Mouse (Mus musculus) 416B (cell line): ENCODE measurements at regions not wholly inside any gene's neighbourhood (a gene's known extent, or its start where the extent isn't known, plus 50 kb on each side); places are given as distances from the start of the nearest gene placed in this dataset.

Source experiments
- DNase-seq: peaks from one replicate; pipeline ENCODE4 v3.0.0; 2011; ENCODE audit warnings: low read depth

- DNase-seq, result no peak
These were observed 168.7 kb downstream of the Zfp36l1 start for GRCm38 (mm10) chr12:79944090-79944489.

DNA sequence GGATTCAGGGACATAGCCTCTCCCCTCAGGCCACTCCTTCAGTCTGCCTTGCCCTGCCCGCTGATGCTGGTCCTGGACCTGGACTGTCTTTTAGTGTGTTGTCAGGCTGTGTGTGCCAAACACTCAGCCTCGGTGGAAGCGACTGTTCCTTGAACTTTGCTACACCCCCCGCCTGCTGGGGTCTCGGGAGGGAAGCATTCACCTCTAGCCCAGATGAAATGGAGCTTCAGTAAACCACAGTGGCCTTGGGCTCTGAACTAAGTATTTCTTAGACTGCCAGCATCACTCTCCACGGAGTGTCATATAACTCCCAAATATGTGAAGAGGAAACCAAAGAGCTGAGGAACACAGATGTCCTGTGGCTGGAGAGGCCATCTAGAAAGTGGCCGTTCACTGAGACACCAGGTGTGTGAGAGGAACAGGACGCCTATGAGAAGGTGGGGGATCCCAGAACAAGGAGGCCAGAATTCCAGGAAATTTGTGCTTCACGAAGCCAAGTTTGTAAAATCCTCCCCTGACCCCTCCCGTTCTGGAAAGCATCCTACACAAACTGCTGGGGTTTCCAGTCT, 170.2 kb downstream of the Zfp36l1 start:
- no peak for DNase-seq

- no peak for DNase-seq
These were observed 171.0 kb downstream of the Zfp36l1 start for GRCm38 (mm10) chr12:79941828-79942227.

DNA sequence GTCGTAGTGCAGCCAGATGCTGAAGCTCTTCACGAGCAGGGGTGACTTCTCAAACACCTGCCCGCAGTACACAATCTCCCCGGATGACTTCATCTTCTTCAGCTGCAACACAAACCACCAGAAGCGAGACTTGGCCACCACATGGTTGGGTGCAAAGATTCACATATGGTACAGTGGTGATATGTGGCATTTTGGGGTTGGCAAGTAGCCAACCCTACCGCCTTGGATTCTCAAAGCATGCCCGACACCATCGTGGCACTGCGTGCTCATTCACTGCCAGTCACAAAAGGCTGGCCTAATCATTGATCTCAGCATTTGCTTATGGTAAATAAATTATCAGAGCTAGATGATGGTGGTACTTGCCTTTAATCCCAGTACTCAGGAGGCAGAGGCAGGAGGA, 173.4 kb downstream of the Zfp36l1 start:
- DNase-seq, result peak; percentile 14

DNA sequence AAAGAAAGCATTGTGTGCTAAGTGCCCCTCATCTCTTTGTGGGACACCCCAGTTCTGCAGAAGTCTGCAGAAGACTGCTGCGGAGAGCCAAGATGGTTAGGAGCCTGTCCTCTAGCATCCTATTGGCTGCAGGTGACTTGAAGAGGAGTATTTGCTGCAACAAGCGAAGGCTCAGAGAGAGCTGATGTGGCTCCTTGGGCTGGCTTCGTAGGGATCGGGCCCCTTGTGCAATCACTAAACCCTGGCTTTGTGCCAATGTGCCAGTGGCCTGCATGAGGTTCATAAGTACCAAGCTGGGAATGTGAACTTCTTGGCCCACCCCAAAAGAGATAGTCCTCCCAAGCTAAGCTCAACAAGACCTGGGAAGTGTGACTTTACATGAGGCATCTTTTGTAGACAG, 174.9 kb downstream of the Zfp36l1 start:
- DNase-seq, result peak; percentile 24

DNA sequence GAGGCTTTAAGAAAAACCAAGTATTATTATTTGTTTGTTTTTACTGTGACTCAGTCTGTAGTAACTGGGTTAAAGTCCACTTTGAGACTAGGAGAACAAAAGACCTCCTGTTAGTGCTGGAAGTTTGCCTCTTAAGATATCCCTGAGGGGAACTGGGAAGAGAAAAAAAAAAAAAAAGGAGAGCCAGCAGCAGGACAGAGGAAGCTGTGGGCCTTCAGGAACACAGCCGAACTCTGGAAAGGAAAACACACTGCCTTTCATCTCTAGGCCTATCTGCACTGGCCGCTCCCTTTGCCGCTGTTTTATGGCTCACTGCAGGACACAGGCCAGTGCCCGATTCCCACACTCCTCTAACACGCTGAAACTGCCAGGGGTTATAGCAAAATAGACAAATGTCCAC, 176.1 kb downstream of the Zfp36l1 start:
- DNase-seq, result no peak

DNA sequence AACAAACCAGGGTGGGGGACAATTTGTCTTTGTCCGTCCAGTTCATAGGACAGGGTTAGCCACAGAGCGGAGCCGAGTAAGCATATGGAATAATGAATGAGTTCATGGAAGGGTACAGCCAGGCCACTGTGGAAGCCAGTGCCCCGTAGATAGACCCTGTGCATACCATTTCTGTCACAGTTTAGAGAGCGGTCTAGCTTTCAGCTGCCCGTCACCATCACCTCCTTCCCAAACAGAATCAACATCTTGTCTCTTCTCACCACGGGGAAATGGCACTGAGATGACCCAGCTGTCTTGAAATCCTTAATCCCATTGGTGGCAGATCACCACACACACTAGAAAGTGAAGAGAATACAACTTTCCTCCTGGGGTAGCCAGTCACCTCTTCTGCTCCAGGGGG, 178.7 kb downstream of the Zfp36l1 start:
- no peak for DNase-seq

DNA sequence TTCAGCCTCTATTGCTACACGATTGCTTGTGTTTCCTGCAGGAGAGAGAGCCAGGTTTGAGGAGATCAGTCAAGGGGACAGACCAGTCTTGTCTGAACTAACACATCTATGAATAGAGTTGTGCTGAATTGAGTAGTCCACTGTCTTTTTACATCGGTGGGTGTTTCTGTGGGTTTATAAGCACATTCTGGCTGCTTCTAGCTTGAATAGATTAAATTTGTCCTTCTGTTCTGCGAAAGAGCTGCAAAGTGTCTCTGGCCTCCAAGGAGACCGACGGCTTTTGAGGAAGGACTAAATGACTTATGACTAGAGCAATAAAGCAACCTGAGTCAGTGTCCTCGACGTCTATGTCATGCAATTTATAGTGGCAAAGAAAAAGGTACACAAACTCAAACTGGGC, 179.9 kb downstream of the Zfp36l1 start:
- DNase-seq, result no peak

DNA sequence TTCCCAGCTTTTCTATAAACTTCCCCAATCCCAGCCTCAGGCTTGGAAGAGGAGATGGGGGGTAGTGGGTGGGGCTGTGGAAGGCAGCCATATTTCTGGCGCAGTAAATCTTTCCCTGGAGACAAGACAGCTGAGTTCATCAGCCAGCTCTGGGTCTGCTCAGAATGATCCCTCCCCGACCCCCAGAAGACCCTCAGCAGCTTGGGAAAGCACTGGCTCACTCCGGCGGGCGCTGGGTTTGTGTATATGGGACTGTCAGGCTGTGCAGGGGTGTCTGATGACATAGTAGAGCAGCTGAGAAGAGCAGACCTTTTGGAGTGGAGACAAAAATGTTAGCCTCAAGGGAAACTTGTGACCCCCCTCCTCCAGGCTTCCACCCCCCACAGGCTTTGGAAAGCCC, 181.4 kb downstream of the Zfp36l1 start:
- DNase-seq, result no peak

DNA sequence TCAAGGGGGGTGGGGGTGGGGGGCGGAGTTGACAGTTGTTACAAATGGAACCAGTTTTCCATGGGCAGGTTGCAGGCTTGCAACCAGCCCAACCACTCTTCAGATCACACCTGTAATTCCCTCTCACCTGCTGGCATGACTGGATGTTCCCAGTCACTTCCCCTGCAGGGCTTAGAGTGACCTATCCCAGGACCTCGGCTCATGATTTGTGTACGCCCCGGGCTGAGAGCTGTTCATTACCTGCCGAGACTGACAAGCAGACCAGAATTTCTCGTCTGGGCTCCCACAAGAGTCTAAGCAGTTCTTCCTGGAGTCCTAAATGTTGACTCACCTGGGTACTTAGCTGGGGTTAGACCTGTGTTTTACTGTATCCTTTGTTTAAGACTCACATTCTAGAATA, 183.0 kb downstream of the Zfp36l1 start:
- no peak for DNase-seq

- no peak for DNase-seq
These were observed 184.0 kb downstream of the Zfp36l1 start for GRCm38 (mm10) chr12:79928739-79929380.

- no peak for DNase-seq
These were observed 184.5 kb downstream of the Zfp36l1 start for GRCm38 (mm10) chr12:79928298-79928697.

- no peak for DNase-seq
These were observed 186.9 kb downstream of the Zfp36l1 start for GRCm38 (mm10) chr12:79925704-79926588.

DNA sequence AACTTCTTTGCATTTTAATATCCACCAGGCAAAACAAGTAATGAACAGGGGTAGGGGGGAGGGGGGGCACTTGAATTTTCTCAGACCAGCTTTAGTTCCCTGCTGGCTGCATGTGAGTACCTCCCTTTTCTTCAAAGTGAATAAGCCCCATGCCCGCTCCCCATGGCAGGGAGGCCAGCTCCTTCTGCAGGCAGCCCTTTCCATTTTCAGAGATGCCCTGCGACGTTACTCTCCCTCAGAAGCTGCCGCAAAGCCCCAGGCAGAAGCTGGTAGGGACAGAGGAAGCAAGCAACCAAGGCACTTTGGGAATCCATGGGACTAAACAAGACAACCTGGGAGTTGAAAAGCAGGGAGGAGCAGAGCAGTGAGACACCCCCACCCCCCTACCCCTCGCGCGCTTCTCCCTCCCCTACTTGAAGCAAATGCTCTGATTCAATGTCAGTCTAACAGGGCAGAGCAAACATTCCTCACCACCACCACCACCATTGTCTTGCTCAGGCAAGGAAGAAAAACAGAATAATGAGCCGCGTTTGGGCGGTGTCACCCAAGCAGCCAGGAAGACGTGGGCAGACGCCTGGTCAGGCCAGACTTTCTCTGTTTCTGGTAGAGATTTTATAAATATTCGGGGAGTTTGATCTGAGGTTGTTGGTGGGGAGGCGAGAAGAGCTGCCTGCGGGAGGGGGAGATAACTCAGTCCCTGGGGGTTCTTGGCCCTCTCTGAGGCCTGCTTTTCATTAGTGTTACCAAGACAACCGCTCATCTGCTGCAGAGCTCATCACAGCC, 187.7 kb downstream of the Zfp36l1 start:
- DNase-seq, result no peak

- DNase-seq, result no peak
These were observed 189.0 kb downstream of the Zfp36l1 start for GRCm38 (mm10) chr12:79923811-79924210.

GRCm38 (mm10) chr12:79921786-79922185, 191.0 kb downstream of the Zfp36l1 start:
- no peak for DNase-seq

DNA sequence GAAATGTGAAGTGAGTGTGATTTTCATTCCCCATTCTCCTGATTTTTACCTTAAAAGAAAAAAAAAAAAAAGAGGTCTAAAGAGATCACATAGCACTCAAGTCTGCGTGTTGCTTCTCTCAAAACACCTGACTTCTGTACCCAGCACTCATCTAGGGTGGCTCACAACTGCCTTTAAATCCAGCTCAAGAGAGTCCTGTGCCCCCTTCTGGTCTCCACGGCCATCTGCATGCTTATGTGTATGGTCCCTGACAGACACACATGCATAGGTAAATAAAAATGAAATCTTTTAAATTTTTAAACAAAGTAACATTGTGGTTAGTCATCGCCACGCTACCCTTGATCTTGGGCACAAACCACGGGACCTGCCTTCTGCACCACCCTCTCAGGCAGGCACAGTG, 193.8 kb downstream of the Zfp36l1 start:
- peak; percentile 46 for DNase-seq

GRCm38 (mm10) chr12:79917634-79918289, 195.1 kb downstream of the Zfp36l1 start:
- DNase-seq, result no peak

DNA sequence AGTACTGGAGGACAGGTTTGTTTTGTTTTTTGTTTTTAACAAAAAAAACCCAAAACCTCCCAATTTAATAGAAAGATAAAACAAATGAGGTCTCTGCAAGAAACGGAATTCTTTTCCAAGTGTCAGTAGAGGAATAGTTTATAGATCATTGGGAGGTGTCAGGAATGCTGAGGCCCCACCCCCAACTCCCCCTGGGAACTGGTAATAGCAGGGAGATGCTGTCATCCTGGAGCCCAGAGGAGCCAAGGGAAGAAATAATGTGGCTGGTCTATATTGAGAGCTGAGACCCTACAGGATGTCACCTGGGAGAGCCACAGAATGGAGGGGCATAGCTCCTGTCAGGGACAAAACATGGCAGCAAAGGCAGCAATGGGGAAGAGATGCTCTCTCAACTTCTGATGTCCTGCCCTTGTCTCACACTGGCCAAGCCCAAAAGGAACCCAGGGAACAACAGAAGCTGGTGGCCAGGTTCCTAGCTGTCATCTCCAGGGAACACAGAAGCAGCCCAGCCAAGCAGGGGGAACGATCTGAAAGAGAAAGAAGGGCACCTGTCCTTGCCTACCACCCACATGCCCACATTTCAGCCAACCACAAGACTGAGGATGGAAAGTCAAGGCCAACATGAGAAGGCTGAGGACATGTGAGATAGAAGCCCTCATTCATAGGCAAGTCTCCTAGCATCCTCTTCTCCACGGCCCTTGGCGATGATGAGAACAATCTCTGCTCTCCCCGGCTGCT, 195.7 kb downstream of the Zfp36l1 start:
- DNase-seq, result no peak

GRCm38 (mm10) chr12:79913898-79914297, 198.9 kb downstream of the Zfp36l1 start:
- no peak for DNase-seq
